Mouse (Mus musculus) forebrain, embryonic 15.5 days (tissue): ENCODE measurements around the gene Ralgps2. TPM values are rescaled to one million over a fixed set of nuclear protein-coding genes. Genes with fewer than 3 reads are reported as not detected.

Experiments used
- ATAC-seq: fragments of 200-750 bp; cut with Nextera tagmentation; replicated peaks from 2 replicates; pipeline ENCODE4 v1.8.0; 2017; ENCODE audit warnings: mild to moderate bottlenecking, moderate TSS enrichment, moderate library complexity
- H3K27ac ChIP-seq: fragments of 300-500 bp; sonication (generic); replicated peaks from 2 replicates; pipeline ENCODE4 v1.5.1; 2015; ENCODE audit warnings: mild to moderate bottlenecking, inconsistent platforms
- H3K27me3 ChIP-seq: fragments of 300-500 bp; sonication (generic); 2 replicates; pipeline ENCODE4 v1.6.1; 2015; ENCODE audit warnings: inconsistent platforms
- H3K36me3 ChIP-seq: fragments of 300-500 bp; sonication (generic); 2 replicates; pipeline ENCODE4 v1.6.1; 2015; ENCODE audit warnings: mild to moderate bottlenecking, inconsistent platforms
- H3K4me1 ChIP-seq: fragments of 300-500 bp; sonication (generic); 2 replicates; pipeline ENCODE4 v1.6.1; 2015; ENCODE audit warnings: inconsistent platforms
- H3K4me2 ChIP-seq: fragments of 300-500 bp; sonication (generic); replicated peaks from 2 replicates; pipeline ENCODE4 v1.6.1; 2015; ENCODE audit warnings: mild to moderate bottlenecking, inconsistent platforms
- H3K4me3 ChIP-seq: fragments of 300-500 bp; sonication (generic); 2 replicates; pipeline ENCODE4 v1.5.1; 2015; ENCODE audit warnings: mild to moderate bottlenecking, inconsistent platforms
- H3K9ac ChIP-seq: fragments of 300-500 bp; sonication (generic); replicated peaks from 2 replicates; pipeline ENCODE4 v1.6.1; 2015; ENCODE audit warnings: mild to moderate bottlenecking, inconsistent platforms
- H3K9me3 ChIP-seq: fragments of 300-500 bp; sonication (generic); 2 replicates; pipeline ENCODE4 v1.6.1; 2016; ENCODE audit warnings: inconsistent platforms
- WGBS: fragments of 180-500 bp; shearing (Covaris S2); methylation state at CpG from one replicate; pipeline ENCODE4 v1.1.7; 2015; ENCODE audit warnings: mixed read lengths; 5-methylcytosine and 5-hydroxymethylcytosine counted together
- polyA plus RNA-seq: library from polyadenylated mRNA; unstranded; fragments of >200 nt; fragmentation: Nextera tagmentation; extraction: Ambion mirVana; gene quantifications from 2 replicates; pipeline ENCODE4 v1.2.1, GENCODE M21; 2015

Ralgps2 gene
- polyA plus RNA-seq, result 136 and 139 TPM in 2 replicates

- Histone ChIP-seq H3K4me2 (peak within 1 kb of the TSS; percentile 66), H3K4me1 (peaks cover 26% of the 10 kb centered on the region), H3K27ac (peak within 1 kb of the TSS; percentile 99), H3K36me3 (no peaks in the 10 kb centered on the region), H3K9ac (peak within 1 kb of the TSS; percentile 95), H3K27me3 (no peaks in the 10 kb centered on the region), H3K9me3 (no peaks in the 10 kb centered on the region), H3K4me3 (peak within 1 kb of the TSS; percentile 98)
- WGBS, result 1% methylated on average over 94 of the region's 124 CpGs
- ATAC-seq, result peak; percentile 86
These were observed at the start of gene Ralgps2 for GRCm38 (mm10) chr1:156939251-156940141. Ralgps2 (minus strand) TSS chr1:156939626.

GRCm38 (mm10) chr1:156987576-156987975, 48.1 kb upstream of the Ralgps2 start:
- no peaks in the 10 kb centered on the region for H3K9me3 ChIP-seq
- H3K27me3 ChIP-seq, result no peaks in the 10 kb centered on the region
- H3K4me1 ChIP-seq, result peaks cover 31% of the 10 kb centered on the region
- no peak overlapping the region for H3K27ac ChIP-seq
- H3K9ac ChIP-seq, result no peak overlapping the region
- ATAC-seq, result no peak
- no peaks in the 10 kb centered on the region for H3K36me3 ChIP-seq
- no peak overlapping the region for H3K4me3 ChIP-seq
- no peak overlapping the region for H3K4me2 ChIP-seq
- WGBS, result 85% methylated on average over 3 of the region's 3 CpGs

GRCm38 (mm10) chr1:156986641-156987345, 47.4 kb upstream of the Ralgps2 start:
- 84% methylated on average over 6 of the region's 6 CpGs for WGBS
- no peak for ATAC-seq
- no peak overlapping the region for H3K9ac ChIP-seq
- no peak overlapping the region for H3K27ac ChIP-seq
- H3K36me3 ChIP-seq, result no peaks in the 10 kb centered on the region
- no peaks in the 10 kb centered on the region for H3K27me3 ChIP-seq
- H3K9me3 ChIP-seq, result no peaks in the 10 kb centered on the region
- H3K4me1 ChIP-seq, result peaks cover 24% of the 10 kb centered on the region
- H3K4me2 ChIP-seq, result no peak overlapping the region
- no peak overlapping the region for H3K4me3 ChIP-seq

- Histone ChIP-seq H3K4me1 (peaks cover 21% of the 10 kb centered on the region), H3K27me3 (no peaks in the 10 kb centered on the region), H3K4me3 (no peak overlapping the region), H3K4me2 (no peak overlapping the region), H3K27ac (no peak overlapping the region), H3K9me3 (no peaks in the 10 kb centered on the region), H3K9ac (no peak overlapping the region), H3K36me3 (no peaks in the 10 kb centered on the region)
- 54% methylated on average over 6 of the region's 6 CpGs for WGBS
- no peak for ATAC-seq
These were observed 46.5 kb upstream of the Ralgps2 start for GRCm38 (mm10) chr1:156985657-156986640.

- no peak overlapping the region for H3K9ac ChIP-seq
- 62% methylated on average over 14 of the region's 14 CpGs for WGBS
- H3K27me3 ChIP-seq, result no peaks in the 10 kb centered on the region
- no peak overlapping the region for H3K27ac ChIP-seq
- no peaks in the 10 kb centered on the region for H3K9me3 ChIP-seq
- H3K4me2 ChIP-seq, result no peak overlapping the region
- H3K4me3 ChIP-seq, result no peak overlapping the region
- no peaks in the 10 kb centered on the region for H3K4me1 ChIP-seq
- no peak for ATAC-seq
- no peaks in the 10 kb centered on the region for H3K36me3 ChIP-seq
These were observed 43.8 kb upstream of the Ralgps2 start for GRCm38 (mm10) chr1:156983009-156983870.

- 81% methylated on average over 9 of the region's 9 CpGs for WGBS
- ATAC-seq, result no peak
- no peaks in the 10 kb centered on the region for H3K27me3 ChIP-seq
- no peaks in the 10 kb centered on the region for H3K36me3 ChIP-seq
- no peak overlapping the region for H3K4me3 ChIP-seq
- H3K9ac ChIP-seq, result no peak overlapping the region
- H3K4me1 ChIP-seq, result no peaks in the 10 kb centered on the region
- H3K27ac ChIP-seq, result no peak overlapping the region
- no peak overlapping the region for H3K4me2 ChIP-seq
- no peaks in the 10 kb centered on the region for H3K9me3 ChIP-seq
These were observed 42.5 kb upstream of the Ralgps2 start for GRCm38 (mm10) chr1:156981975-156982374.

- Histone ChIP-seq H3K9me3 (no peaks in the 10 kb centered on the region), H3K36me3 (no peaks in the 10 kb centered on the region), H3K27me3 (no peaks in the 10 kb centered on the region), H3K4me1 (no peaks in the 10 kb centered on the region), H3K9ac (no peak overlapping the region), H3K4me3 (no peak overlapping the region), H3K4me2 (no peak overlapping the region), H3K27ac (no peak overlapping the region)
- 81% methylated on average over 4 of the region's 4 CpGs for WGBS
- ATAC-seq, result no peak
These were observed 40.3 kb upstream of the Ralgps2 start for GRCm38 (mm10) chr1:156979722-156980121.

GRCm38 (mm10) chr1:156978656-156979055, 39.2 kb upstream of the Ralgps2 start:
- Histone ChIP-seq H3K27me3 (no peaks in the 10 kb centered on the region), H3K9ac (no peak overlapping the region), H3K9me3 (no peaks in the 10 kb centered on the region), H3K4me1 (no peaks in the 10 kb centered on the region), H3K4me2 (no peak overlapping the region), H3K4me3 (no peak overlapping the region), H3K27ac (no peak overlapping the region), H3K36me3 (no peaks in the 10 kb centered on the region)
- WGBS, result 92% methylated on average over 7 of the region's 7 CpGs
- ATAC-seq, result no peak

GRCm38 (mm10) chr1:156973857-156974256, 34.4 kb upstream of the Ralgps2 start:
- Histone ChIP-seq H3K4me3 (no peak overlapping the region), H3K4me2 (no peak overlapping the region), H3K9ac (no peak overlapping the region), H3K9me3 (no peaks in the 10 kb centered on the region), H3K27me3 (no peaks in the 10 kb centered on the region), H3K27ac (no peak overlapping the region), H3K4me1 (no peaks in the 10 kb centered on the region), H3K36me3 (no peaks in the 10 kb centered on the region)
- no peak for ATAC-seq
- 87% methylated on average over 6 of the region's 6 CpGs for WGBS

GRCm38 (mm10) chr1:156972391-156972790, 33.0 kb upstream of the Ralgps2 start:
- 88% methylated on average over 4 of the region's 4 CpGs for WGBS
- no peaks in the 10 kb centered on the region for H3K27me3 ChIP-seq
- H3K4me2 ChIP-seq, result no peak overlapping the region
- no peak overlapping the region for H3K9ac ChIP-seq
- no peaks in the 10 kb centered on the region for H3K9me3 ChIP-seq
- no peak overlapping the region for H3K4me3 ChIP-seq
- ATAC-seq, result no peak
- H3K36me3 ChIP-seq, result no peaks in the 10 kb centered on the region
- no peak overlapping the region for H3K27ac ChIP-seq
- H3K4me1 ChIP-seq, result no peaks in the 10 kb centered on the region

- Histone ChIP-seq H3K9me3 (no peaks in the 10 kb centered on the region), H3K36me3 (no peaks in the 10 kb centered on the region), H3K4me1 (no peaks in the 10 kb centered on the region), H3K27ac (no peak overlapping the region), H3K9ac (no peak overlapping the region), H3K4me2 (no peak overlapping the region), H3K4me3 (no peak overlapping the region), H3K27me3 (no peaks in the 10 kb centered on the region)
- ATAC-seq, result no peak
- 86% methylated on average over 7 of the region's 7 CpGs for WGBS
These were observed 31.9 kb upstream of the Ralgps2 start for GRCm38 (mm10) chr1:156971206-156971811.
